Mouse (Mus musculus): Measurements from ENCODE around the gene Fkbp3. TPM values are rescaled to one million over a fixed set of nuclear protein-coding genes. Genes with fewer than 3 reads are reported as not detected.

The Fkbp3 gene
- polyA plus RNA-seq, 1 experiment from 2014 or later, result 423 TPM

DNA sequence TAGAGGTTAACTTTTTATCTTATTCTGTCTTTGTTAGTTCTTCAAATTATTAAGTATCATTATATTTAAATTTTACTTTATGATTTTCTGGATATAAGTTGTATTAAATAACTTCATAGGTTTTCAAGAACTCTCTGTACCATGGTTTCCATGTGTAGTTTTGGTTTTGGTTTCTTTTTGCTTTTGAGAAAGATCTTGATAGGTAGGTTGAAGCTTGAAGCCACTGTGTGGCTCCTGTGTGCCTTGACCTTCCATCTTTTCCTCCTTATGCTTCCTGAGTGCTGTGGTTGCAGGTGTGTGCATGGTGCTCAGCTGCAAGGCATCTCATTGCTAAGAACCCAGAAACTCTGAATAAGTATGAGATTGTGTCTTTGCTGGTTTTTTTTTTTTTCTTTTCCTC lies 25.0 kb downstream of the Fkbp3 start:
- Histone ChIP-seq H3K9me3 (ENCODE audit: control insufficient read depth, low read length) (no peaks in the 10 kb centered on the region), H3K27me3 (ENCODE audit: control insufficient read depth, insufficient read depth, low read length) (no peaks in the 10 kb centered on the region), H3K36me3 (replicated peaks; ENCODE audit: control insufficient read depth, insufficient read depth) (peaks cover 55% of the 10 kb centered on the region), H3K4me3 (replicated peaks; ENCODE audit: low read length) (no peak overlapping the region), H3K9ac (no peak overlapping the region), H3K4me1 (replicated peaks; ENCODE audit: control insufficient read depth, insufficient read depth, low read length) (no peaks in the 10 kb centered on the region), H3K4me2 (replicated peaks) (no peak overlapping the region), H3K27ac (no peak overlapping the region)
- ATAC-seq (ENCODE audit: low FRiP score) (no peak), DNase-seq (ENCODE audit: low spot score) (no peak)

DNA sequence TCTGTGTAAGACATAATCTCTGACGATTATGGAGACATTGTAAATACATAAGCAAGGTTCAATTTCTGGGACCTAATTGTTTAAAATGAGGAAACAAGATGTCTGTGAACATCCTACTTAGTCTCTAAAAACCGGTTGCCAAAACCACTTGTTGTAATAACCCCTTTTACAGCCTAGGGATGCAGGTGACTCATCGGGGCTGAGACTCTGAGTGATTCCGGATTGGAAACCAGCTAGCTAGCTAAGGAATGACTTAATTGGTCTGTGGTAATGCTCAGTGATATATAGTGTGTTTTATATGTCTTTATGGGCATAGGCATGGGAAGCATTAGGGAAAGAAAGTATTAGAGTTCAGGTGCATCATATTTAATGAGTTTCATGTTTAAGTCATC lies 36.3 kb downstream of the Fkbp3 start:
- Histone ChIP-seq H3K4me3 (replicated peaks; ENCODE audit: low read length) (peak overlapping the region; percentile 98), H3K36me3 (replicated peaks; ENCODE audit: control insufficient read depth, insufficient read depth) (peaks cover 3% of the 10 kb centered on the region; the same call in 1 of the 2 replicates), H3K9me3 (ENCODE audit: control insufficient read depth, low read length) (no peaks in the 10 kb centered on the region), H3K4me1 (replicated peaks; ENCODE audit: control insufficient read depth, insufficient read depth, low read length) (peaks cover 25% of the 10 kb centered on the region), H3K27ac (no peak overlapping the region), H3K4me2 (replicated peaks) (peak overlapping the region; percentile 66), H3K27me3 (ENCODE audit: control insufficient read depth, insufficient read depth, low read length) (no peaks in the 10 kb centered on the region), H3K9ac (peak overlapping the region; percentile 93)
- ATAC-seq (ENCODE audit: low FRiP score) (no peak), DNase-seq (ENCODE audit: low spot score) (no peak)
- 60% methylated on average over 4 of the region's 4 CpGs for WGBS

- Histone ChIP-seq H3K4me1 (replicated peaks; ENCODE audit: control insufficient read depth, insufficient read depth, low read length) (peaks cover 25% of the 10 kb centered on the region), H3K9me3 (ENCODE audit: control insufficient read depth, low read length) (no peaks in the 10 kb centered on the region), H3K4me2 (replicated peaks) (peak overlapping the region; percentile 66), H3K27me3 (ENCODE audit: control insufficient read depth, insufficient read depth, low read length) (no peaks in the 10 kb centered on the region), H3K9ac (peak overlapping the region; percentile 93), H3K27ac (no peak overlapping the region), H3K4me3 (replicated peaks; ENCODE audit: low read length) (peak overlapping the region; percentile 98), H3K36me3 (replicated peaks; ENCODE audit: control insufficient read depth, insufficient read depth) (no peaks in the 10 kb centered on the region; the same call in 1 of the 2 replicates)
- WGBS, result 19% methylated on average over 18 of the region's 18 CpGs
- DNase-seq (ENCODE audit: low spot score) (no peak), ATAC-seq (ENCODE audit: low FRiP score) (peak; percentile 18; the same call in 1 of the 2 replicates)
These were observed 36.8 kb downstream of the Fkbp3 start for GRCm38 (mm10) chr12:65036892-65037545.

GRCm38 (mm10) chr12:65036190-65036870 lies 37.5 kb downstream of the Fkbp3 start, which contains the start of gene Prpf39:
Gene Prpf39 (plus strand): TSS chr12:65036333.
- Histone ChIP-seq H3K4me1 (replicated peaks; ENCODE audit: control insufficient read depth, insufficient read depth, low read length) (peaks cover 25% of the 10 kb centered on the region), H3K4me3 (replicated peaks; ENCODE audit: low read length) (peak within 1 kb of the TSS; percentile 98), H3K9ac (peak within 1 kb of the TSS; percentile 93), H3K27ac (peak within 1 kb of the TSS; percentile 79), H3K4me2 (replicated peaks) (peak within 1 kb of the TSS; percentile 66), H3K27me3 (ENCODE audit: control insufficient read depth, insufficient read depth, low read length) (no peaks in the 10 kb centered on the region), H3K9me3 (ENCODE audit: control insufficient read depth, low read length) (no peaks in the 10 kb centered on the region), H3K36me3 (replicated peaks; ENCODE audit: control insufficient read depth, insufficient read depth) (no peaks in the 10 kb centered on the region)
- ATAC-seq (ENCODE audit: low FRiP score) (peak; percentile 96), DNase-seq (ENCODE audit: low spot score) (peak; percentile 90)
- WGBS, result under 1% methylated on average over 62 of the region's 65 CpGs

DNA sequence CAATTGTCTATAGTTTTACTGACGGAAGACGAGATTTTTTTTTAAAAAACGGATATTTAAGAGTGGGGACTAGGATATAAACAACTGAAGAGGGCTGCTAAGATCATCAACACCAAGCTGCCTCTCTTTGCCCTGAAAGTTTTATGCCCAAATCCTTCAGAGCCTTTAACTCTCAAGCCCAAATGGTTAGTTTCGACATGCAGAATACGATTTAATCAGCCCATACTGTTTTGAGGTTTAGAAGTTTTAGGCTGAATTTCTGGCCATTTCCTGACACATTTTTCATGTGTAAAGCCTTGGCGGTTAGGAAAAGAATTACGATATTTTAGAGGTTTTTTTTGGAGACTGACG lies 38.0 kb downstream of the Fkbp3 start:
- Histone ChIP-seq H3K9me3 (ENCODE audit: control insufficient read depth, low read length) (no peaks in the 10 kb centered on the region), H3K27ac (no peak overlapping the region), H3K27me3 (ENCODE audit: control insufficient read depth, insufficient read depth, low read length) (no peaks in the 10 kb centered on the region), H3K9ac (peak overlapping the region; percentile 93; the same call in 1 of the 2 replicates), H3K36me3 (replicated peaks; ENCODE audit: control insufficient read depth, insufficient read depth) (no peaks in the 10 kb centered on the region), H3K4me3 (replicated peaks; ENCODE audit: low read length) (peak overlapping the region; percentile 98), H3K4me1 (replicated peaks; ENCODE audit: control insufficient read depth, insufficient read depth, low read length) (peaks cover 25% of the 10 kb centered on the region), H3K4me2 (replicated peaks) (peak overlapping the region; percentile 66)
- ATAC-seq (ENCODE audit: low FRiP score) (no peak; the same call in 1 of the 2 replicates), DNase-seq (ENCODE audit: low spot score) (no peak)
- 46% methylated on average over 8 of the region's 8 CpGs for WGBS

DNA sequence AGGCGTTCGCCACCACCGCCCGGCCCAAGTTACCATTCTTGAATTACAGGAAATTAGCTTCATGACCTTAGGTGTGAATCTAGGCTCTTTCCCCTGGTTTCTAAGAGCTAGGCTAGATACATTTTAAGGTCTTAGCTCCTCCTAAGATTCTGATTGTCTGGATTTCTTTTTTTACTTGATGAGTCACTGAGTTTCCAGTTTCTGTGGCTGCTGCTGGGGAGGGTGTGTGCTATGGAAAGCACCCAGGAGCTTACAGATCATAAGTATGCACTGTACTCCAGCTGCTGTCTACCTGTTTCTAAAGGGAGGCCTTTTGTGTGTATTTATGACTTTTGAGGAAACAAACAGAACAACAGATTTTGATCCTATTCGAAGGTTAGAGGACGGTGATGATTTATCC lies 51.0 kb downstream of the Fkbp3 start:
- H3K36me3 ChIP-seq (replicated peaks; ENCODE audit: control insufficient read depth, insufficient read depth), result peaks cover 25% of the 10 kb centered on the region
- 97% methylated on average over 6 of the region's 6 CpGs for WGBS
- no peaks in the 10 kb centered on the region for H3K27me3 ChIP-seq (ENCODE audit: control insufficient read depth, insufficient read depth, low read length)
- no peaks in the 10 kb centered on the region for H3K4me1 ChIP-seq (replicated peaks; ENCODE audit: control insufficient read depth, insufficient read depth, low read length)
- no peak overlapping the region for H3K27ac ChIP-seq
- no peak overlapping the region for H3K4me2 ChIP-seq (replicated peaks)
- no peak overlapping the region for H3K9ac ChIP-seq
- no peaks in the 10 kb centered on the region for H3K9me3 ChIP-seq (ENCODE audit: control insufficient read depth, low read length)
- H3K4me3 ChIP-seq (replicated peaks; ENCODE audit: low read length), result no peak overlapping the region
- no peak for DNase-seq (ENCODE audit: low spot score)
- no peak for ATAC-seq (ENCODE audit: low FRiP score)

Other genes with a start within 250 kb of the Fkbp3 start
- 3.7 and 5.3 TPM in 2 replicates for gene Gm527, start 156.1 kb downstream of the Fkbp3 start, polyA plus RNA-seq (2014; fragmentation: Nextera tagmentation; extraction: Ambion mirVana)
- 33.1 and 33.8 TPM in 2 replicates for gene Klhl28, start 108.5 kb downstream of the Fkbp3 start, polyA plus RNA-seq (2014; fragmentation: Nextera tagmentation; extraction: Ambion mirVana)
- 25.1 and 26.4 TPM in 2 replicates for gene Togaram1, start 108.2 kb downstream of the Fkbp3 start, polyA plus RNA-seq (2014; fragmentation: Nextera tagmentation; extraction: Ambion mirVana)
- 50.3 and 54.3 TPM in 2 replicates for gene Prpf39, start 37.7 kb downstream of the Fkbp3 start, polyA plus RNA-seq (2014; fragmentation: Nextera tagmentation; extraction: Ambion mirVana)
- 9.0 and 11.5 TPM in 2 replicates for gene Fancm, start 1.6 kb upstream of the Fkbp3 start, polyA plus RNA-seq (2014; fragmentation: Nextera tagmentation; extraction: Ambion mirVana)
- 11.1 and 11.4 TPM in 2 replicates for gene Mis18bp1, start 98.6 kb upstream of the Fkbp3 start, polyA plus RNA-seq (2014; fragmentation: Nextera tagmentation; extraction: Ambion mirVana)
- not detected in 2 replicates for gene Wdr20rt, start 151.5 kb upstream of the Fkbp3 start, polyA plus RNA-seq (2014; fragmentation: Nextera tagmentation; extraction: Ambion mirVana)